Comparison of ENCODE assay signal across 8 mouse cellular contexts in the genomic region with DNA sequence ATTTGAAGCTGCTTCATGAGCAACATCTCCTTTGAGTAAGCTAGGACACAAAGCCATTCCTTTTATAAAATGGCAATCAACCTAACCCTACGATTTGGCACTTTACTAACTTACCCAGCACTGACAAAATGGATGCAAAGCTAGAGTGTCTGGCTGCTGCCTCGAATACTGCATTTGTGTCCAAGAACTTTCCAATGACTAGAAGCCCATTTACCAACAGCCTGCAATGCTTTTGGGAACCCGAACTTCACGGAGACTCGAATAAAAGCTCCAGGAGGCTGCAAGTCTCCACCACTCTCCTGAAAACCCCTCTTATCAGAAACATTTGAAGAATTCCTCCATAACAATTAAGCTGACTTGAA. TPM values are rescaled to one million over a fixed set of nuclear protein-coding genes. Genes with fewer than 3 reads are reported as not detected.
DNase-seq lines count a peak whose midpoint lies in the region; ATAC-seq lines count a peak whose summit lies in the region.

No protein-coding gene starts in this region.

- peak overlapping the region; percentile 80 for H3K4me2 ChIP-seq in kidney, embryonic 14.5 days (replicated peaks; ENCODE audit: low read depth, low read length)
- H3K4me2 ChIP-seq in forebrain, embryonic 12.5 days: peak overlapping the region; percentile 79
- peak overlapping the region; percentile 88 for H3K4me2 ChIP-seq in liver, embryonic 13.5 days

- peak overlapping the region; percentile 97 for H3K4me3 ChIP-seq in kidney, embryonic 14.5 days (ENCODE audit: low read length)
- peak overlapping the region; percentile 99 for H3K4me3 ChIP-seq in forebrain, embryonic 12.5 days (replicated peaks)
- H3K4me3 ChIP-seq in liver, embryonic 13.5 days (replicated peaks): peak overlapping the region; percentile 95

- ATAC-seq in kidney, embryonic 14.5 days (ENCODE audit: low FRiP score, low TSS enrichment): no peak
- no peak for ATAC-seq in forebrain, embryonic 12.5 days (ENCODE audit: low FRiP score)
- ATAC-seq in liver, embryonic 13.5 days (ENCODE audit: low read depth): no peak
- no peak for ATAC-seq in erythroid progenitor cell, adult 5-6 weeks (replicated peaks; ENCODE audit: low FRiP score, poor library complexity, severe bottlenecking)

- H3K27ac ChIP-seq in kidney, embryonic 14.5 days (ENCODE audit: low read depth, low read length): no peak overlapping the region; the same call in 1 of the 2 replicates
- 0 out of 2 replicates have a peak overlapping the region, but pooled peaks have one; percentile 42 for H3K27ac ChIP-seq in forebrain, embryonic 12.5 days
- peak overlapping the region; percentile 92 for H3K27ac ChIP-seq in liver, embryonic 13.5 days

- no peaks in the 10 kb centered on the region for H3K9me3 ChIP-seq in kidney, embryonic 14.5 days (ENCODE audit: control insufficient read depth, low read length)
- H3K9me3 ChIP-seq in forebrain, embryonic 12.5 days: no peaks in the 10 kb centered on the region
- no peaks in the 10 kb centered on the region for H3K9me3 ChIP-seq in liver, embryonic 13.5 days (replicated peaks)

- no peaks in the 10 kb centered on the region for H3K27me3 ChIP-seq in kidney, embryonic 14.5 days (ENCODE audit: control insufficient read depth, insufficient read depth, low read length)
- H3K27me3 ChIP-seq in forebrain, embryonic 12.5 days: no peaks in the 10 kb centered on the region
- H3K27me3 ChIP-seq in liver, embryonic 13.5 days: no peaks in the 10 kb centered on the region

- WGBS in kidney, embryonic 14.5 days: 4% methylated on average over 5 of the region's 5 CpGs
- 2% methylated on average over 5 of the region's 5 CpGs for WGBS in forebrain, embryonic 12.5 days
- WGBS in liver, embryonic 13.5 days (ENCODE audit: insufficient replicate concordance): 3% methylated on average over 5 of the region's 5 CpGs

- no peak for DNase-seq in kidney, adult 18-20 months
- DNase-seq in MN1 (ENCODE audit: low spot score): peak; percentile 42
- no peak for DNase-seq in liver, embryonic 13.5 days
- no peak for DNase-seq in ovary, postnatal 14 days (ENCODE audit: low spot score)
- no peak for DNase-seq in layer of hippocampus, adult 9-11 months

- H3K4me1 ChIP-seq in kidney, embryonic 14.5 days (ENCODE audit: control insufficient read depth, insufficient read depth, low read length): peaks cover 9% of the 10 kb centered on the region; the same call in 1 of the 2 replicates
- H3K4me1 ChIP-seq in forebrain, embryonic 12.5 days: peaks cover 17% of the 10 kb centered on the region
- peaks cover 69% of the 10 kb centered on the region for H3K4me1 ChIP-seq in liver, embryonic 13.5 days (replicated peaks)

- H3K36me3 ChIP-seq in kidney, embryonic 14.5 days (ENCODE audit: control insufficient read depth, insufficient read depth, low read length): no peaks in the 10 kb centered on the region
- no peaks in the 10 kb centered on the region for H3K36me3 ChIP-seq in forebrain, embryonic 12.5 days (replicated peaks)
- H3K36me3 ChIP-seq in liver, embryonic 13.5 days: no peaks in the 10 kb centered on the region; the same call in 1 of the 2 replicates

- H3K9ac ChIP-seq in kidney, embryonic 14.5 days (ENCODE audit: low read depth, low read length): peak overlapping the region; percentile 99; the same call in 1 of the 2 replicates
- H3K9ac ChIP-seq in forebrain, embryonic 12.5 days: peak overlapping the region; percentile 99
- peak overlapping the region; percentile 97 for H3K9ac ChIP-seq in liver, embryonic 13.5 days

RNA-seq across cellular contexts. Expression of a gene that starts 1.4 kb away (rescaled TPM):
- 32.6 and 34.3 TPM in 2 replicates for polyA plus RNA-seq in kidney, embryonic 14.5 days (2014; fragmentation: Nextera tagmentation; extraction: Ambion mirVana)
- polyA plus RNA-seq in forebrain, embryonic 12.5 days (2016; fragmentation: Nextera tagmentation; extraction: Ambion mirVana): 20.5 and 20.9 TPM in 2 replicates
- 9.2 TPM in 2 replicates for polyA plus RNA-seq in liver, embryonic 13.5 days (2015; fragmentation: Nextera tagmentation; extraction: Ambion mirVana)
- total RNA-seq in erythroid progenitor cell, adult 5-6 weeks (2015; ENCODE audit: low replicate concordance): 143 and 208 TPM in 2 replicates
- 77.1 and 82.2 TPM in 2 replicates for total RNA-seq in erythroid progenitor cell, adult 5-6 weeks (2017; ENCODE audit: low replicate concordance)
